11 mouse cellular contexts compared by ENCODE assay signal in genomic region chr12:76916163-76916562, GRCm38 (mm10).
"Had no signal": no experiment of that assay in that cellular context is flagged by ENCODE, and none has a peak within 500 bp of the region (broad histone marks: within the 10 kb centered on the region; RNA-seq: fewer than 3 reads in every experiment).

No protein-coding gene starts in this region.

- DNase-seq: kidney, adult 11 months; kidney, adult 9 months; kidney, postnatal 10 days; lung, embryonic 14.5 days; lung, postnatal 10 days; lung, postnatal 4 days; right cerebral cortex, postnatal 14 days had no signal

- ATAC-seq: midbrain, embryonic 16.5 days had no signal

- H3K4me3 ChIP-seq: limb, embryonic 15.5 days; liver, embryonic 15.5 days; midbrain, embryonic 12.5 days had no signal

- H3K9ac ChIP-seq: limb, embryonic 15.5 days; liver, embryonic 15.5 days; lung, embryonic 14.5 days; midbrain, embryonic 12.5 days had no signal

- H3K4me1 ChIP-seq: limb, embryonic 15.5 days; midbrain, embryonic 12.5 days had no signal

- H3K27ac ChIP-seq: limb, embryonic 15.5 days; liver, embryonic 15.5 days; midbrain, embryonic 12.5 days had no signal

- H3K4me2 ChIP-seq: limb, embryonic 15.5 days; liver, embryonic 15.5 days; lung, embryonic 14.5 days; midbrain, embryonic 12.5 days had no signal

- H3K27me3 ChIP-seq: limb, embryonic 15.5 days; liver, embryonic 15.5 days; midbrain, embryonic 12.5 days had no signal

- H3K9me3 ChIP-seq: limb, embryonic 15.5 days; liver, embryonic 15.5 days; midbrain, embryonic 12.5 days had no signal
